Mouse (Mus musculus): Measurements from ENCODE around the gene Dhrs11.
A peak's percentile ranks its signal among the peaks of the same experiment; 100 is the strongest.

Gene Dhrs11

GRCm38 (mm10) chr11:84822487-84822886, 6.3 kb downstream of the Dhrs11 start:
- DNase-seq: no peak

- no peak for DNase-seq
These were observed 7.5 kb downstream of the Dhrs11 start for GRCm38 (mm10) chr11:84821131-84821770.

DNA sequence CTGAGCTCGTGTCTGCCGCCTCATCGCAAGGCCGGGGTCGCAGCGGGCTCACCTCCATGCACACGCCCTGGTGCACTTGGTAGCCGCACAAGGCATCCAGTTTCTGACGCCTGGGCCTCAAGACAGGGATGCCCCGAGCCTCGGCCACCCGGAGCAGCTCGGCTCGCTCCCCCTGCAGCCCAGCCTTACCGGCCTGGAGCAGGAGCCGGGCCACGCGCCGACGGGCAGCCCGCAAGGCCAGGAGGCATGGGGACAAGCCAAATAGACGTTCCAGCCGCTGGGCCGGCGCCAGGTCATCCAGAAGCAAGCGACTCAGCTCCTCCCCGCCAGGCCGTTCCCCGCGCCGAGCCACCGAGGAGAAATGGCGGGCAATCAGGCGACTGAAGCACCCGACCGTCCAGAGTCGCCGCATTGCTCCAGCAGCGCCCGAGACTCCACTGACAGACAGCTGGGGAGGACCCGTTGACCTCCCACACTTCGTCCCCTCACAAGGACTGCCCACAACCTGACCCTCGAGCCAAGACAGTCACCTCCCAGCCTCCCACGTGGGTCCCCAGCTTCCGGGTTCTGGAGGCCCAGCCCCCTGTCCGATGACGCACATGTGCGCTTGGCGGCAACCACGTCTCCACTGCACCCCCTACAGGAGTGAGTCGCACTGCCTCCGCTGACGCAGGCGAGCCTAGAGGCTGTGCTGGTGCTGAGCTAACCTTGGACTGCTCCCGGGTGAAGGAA, 9.7 kb downstream of the Dhrs11 start, which contains the start of gene Mrm1:
TSS of gene Mrm1 (minus strand) at position 555 of the 732 bp plus-strand sequence.
- DNase-seq: peak; percentile 93 to 95

DNA sequence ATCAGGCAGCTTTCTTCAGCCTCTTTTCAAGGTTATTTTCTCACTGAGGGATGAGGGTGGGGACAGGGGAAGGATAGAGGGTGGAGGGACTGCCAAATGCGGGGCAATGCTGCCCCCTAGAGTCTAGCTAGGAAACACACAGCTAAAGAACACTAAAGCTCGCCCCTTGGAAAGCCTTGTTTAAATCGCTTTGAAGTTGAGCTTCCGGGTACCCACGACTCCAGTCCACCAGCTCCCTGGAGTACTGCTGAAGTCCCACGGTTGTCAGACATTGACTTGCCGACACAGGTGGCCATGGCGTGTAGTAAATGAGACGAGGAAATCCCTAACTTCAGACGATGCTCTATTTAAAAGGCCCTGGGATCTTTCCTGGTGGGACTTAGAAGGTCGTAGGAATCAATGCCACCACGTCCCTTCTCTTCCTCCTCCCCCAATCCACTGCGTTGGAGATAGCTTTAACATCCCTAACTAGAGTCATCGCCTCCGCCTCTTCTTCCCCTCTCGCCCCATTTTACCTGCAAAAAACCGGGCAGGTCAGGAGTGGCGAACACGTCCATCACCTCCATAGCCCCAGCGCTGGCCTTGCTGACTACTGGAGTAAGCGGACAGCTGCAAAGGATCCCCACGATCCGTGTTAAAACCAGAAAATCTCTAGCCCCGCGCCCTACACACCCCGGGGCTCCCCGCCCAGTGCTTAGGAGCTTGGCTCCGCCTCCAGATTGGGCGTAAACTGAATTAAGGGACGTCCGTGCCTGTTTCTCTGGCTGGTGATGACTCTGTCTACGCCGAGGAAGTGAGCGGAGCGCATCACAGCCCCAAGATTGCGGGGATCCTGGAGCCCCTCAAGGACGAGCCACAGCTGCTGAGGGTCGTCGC, 10.5 kb downstream of the Dhrs11 start:
- DNase-seq: peak; percentile 73 to 75

DNA sequence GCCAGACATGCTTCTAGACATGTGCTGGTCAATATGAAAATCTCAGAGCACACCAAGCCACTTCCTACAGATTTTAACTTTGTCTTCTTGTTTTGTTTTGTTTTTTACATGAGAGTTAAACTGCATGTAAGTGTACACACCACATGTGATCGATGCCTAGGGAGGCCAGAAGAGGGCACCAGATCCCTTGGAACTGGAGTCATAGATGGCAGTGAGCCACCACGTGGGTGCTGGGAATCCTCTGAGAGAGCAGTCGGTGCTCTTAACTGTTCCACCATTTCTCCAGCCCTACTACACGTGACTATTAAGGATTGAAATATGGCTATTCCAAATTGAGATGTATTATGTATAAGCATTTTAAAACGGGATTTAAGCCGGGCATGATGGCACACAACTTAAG, 11.4 kb downstream of the Dhrs11 start:
- DNase-seq: no peak

- DNase-seq: peak; percentile 67 to 78
These were observed 14.9 kb downstream of the Dhrs11 start for GRCm38 (mm10) chr11:84813724-84814510.

GRCm38 (mm10) chr11:84804373-84804772, 24.4 kb downstream of the Dhrs11 start:
- no peak for DNase-seq

DNA sequence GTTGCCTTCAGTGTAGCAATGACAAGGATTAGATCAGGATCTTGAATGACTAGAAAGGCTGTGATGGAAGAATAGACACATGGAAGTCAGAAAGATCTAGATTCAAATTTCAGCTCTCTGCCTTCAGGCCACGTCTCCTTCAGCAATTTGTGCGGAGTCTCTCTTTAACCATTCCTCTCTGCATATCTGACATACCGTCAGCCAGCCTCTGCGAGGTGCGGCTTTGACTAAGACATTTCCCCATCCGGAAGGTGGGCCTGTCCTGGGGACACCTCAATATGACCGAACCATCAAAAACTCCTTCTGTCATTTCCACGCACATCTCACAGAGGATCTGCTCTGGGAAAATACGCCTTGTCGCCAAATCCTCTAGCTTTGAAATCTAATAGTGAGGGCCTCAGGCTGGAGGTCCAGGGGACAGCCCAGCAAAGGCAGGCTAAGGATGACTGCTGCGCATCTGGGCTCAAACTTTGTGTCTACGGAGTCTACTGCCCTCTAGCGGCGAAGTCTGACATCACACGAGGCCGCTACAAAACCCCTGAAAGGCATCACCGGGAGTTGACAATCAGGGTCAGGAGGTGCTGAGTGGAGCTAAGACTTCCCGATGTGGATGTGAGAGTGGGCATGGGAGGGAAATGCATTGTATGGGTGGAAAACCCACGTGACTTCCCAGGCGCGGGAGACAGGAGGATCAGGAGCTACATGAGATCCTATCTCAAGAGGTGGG, 31.0 kb downstream of the Dhrs11 start:
- peak; percentile 72 to 84 for DNase-seq

GRCm38 (mm10) chr11:84797026-84797425, 31.8 kb downstream of the Dhrs11 start:
- DNase-seq: no peak

DNA sequence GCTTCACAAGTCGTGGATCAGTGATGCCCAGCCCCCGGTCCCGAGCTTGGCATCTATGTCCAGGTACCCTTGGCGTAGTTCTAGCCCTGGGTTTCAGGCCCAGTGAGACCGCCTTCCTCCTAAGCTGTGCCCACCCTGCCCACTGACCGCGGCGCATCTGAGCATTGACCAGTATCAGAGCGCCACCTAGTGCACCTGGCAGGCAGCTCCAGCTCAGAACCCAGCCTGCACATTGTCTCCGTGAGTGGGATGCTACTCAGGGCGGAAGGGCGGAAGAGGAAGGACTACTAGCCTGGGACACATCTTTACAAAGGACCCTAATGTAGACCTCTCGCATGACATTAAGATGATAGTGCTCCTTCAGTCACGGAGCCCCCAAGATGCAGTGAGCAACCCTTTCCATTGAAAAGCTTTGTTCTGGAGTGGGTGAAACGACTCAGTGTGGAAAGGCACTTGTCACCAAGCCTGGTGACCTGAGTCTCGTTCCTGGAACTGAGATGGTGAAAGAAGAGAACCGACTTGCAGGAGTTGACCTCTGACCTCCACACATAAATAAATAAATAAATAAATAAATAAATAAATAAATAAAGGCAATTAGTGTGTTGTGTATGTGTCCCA, 34.2 kb downstream of the Dhrs11 start:
- peak; percentile 79 to 89 for DNase-seq

GRCm38 (mm10) chr11:84793545-84793944, 35.2 kb downstream of the Dhrs11 start:
- no peak for DNase-seq

DNA sequence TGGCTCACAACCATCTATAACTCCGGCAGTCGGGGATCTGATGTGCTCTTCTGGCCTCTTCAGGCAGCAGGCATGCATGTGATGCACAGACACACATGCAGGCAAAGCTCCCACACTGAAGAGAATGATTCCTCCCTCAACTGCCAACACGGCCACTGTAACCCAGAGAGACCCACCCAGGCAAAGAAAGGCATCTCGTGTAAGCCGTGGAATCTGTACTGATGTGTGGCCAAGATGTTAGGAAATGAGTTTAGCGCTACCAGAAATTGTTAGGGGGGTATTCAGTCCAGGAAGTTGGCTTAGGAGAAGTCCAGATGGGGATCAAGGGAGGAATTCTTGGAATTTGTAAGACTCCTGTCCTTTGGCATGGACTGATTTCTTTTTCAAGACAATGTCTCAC, 38.4 kb downstream of the Dhrs11 start:
- no peak for DNase-seq

DNA sequence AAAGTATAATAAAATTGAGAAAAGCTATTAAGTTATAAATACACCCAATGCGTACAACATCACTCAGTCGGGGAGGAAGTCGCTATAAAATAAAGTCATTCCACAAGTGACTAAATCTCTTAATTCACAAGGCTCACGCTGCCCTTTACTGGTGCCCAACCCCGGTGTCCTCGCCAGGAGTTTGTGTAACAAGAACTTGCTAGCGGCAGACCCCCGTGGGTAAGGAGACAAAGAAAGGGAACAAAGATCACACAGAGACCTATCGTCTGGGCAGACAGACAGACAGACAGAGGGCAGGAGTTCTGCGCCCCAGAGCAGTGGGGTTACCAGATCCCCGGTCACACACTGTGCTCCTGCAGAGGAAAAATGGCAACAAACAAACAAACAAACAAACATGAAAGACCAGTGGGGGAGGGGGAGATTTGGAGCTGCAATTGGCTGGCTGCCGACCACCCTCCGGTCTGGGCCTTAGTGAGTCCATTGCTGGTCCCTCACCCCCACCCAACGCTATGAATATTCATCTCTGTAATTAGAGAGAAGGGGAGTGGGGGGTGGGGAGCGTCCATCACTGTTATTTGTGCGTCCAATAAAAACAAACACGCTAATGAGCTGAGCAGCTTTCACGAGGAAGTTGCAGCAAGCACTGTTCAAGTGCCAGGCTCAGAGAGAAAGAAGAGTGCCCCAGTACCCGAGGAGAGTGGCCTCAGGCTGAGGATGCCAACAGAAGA, 48.5 kb downstream of the Dhrs11 start:
- DNase-seq: no peak

DNA sequence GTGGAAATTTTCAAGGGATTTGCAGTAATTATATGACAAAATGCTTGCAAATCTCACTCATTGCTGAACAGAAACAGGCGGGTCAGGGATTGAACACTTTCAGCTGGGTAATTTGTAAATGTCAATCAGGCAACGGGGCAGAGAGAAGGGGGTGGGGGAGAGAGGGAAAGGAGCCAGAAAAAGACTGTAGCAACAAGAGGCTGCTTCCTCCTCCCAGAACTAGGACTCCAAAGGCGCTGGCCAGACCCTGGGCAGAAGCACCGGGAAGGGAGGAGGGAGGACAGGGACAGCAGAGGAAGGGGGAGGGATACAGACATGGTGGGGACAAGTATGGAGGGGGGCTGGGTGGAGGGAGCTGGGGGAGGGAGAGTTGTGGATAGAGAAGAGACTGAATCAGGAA, 53.2 kb downstream of the Dhrs11 start:
- no peak for DNase-seq

DNA sequence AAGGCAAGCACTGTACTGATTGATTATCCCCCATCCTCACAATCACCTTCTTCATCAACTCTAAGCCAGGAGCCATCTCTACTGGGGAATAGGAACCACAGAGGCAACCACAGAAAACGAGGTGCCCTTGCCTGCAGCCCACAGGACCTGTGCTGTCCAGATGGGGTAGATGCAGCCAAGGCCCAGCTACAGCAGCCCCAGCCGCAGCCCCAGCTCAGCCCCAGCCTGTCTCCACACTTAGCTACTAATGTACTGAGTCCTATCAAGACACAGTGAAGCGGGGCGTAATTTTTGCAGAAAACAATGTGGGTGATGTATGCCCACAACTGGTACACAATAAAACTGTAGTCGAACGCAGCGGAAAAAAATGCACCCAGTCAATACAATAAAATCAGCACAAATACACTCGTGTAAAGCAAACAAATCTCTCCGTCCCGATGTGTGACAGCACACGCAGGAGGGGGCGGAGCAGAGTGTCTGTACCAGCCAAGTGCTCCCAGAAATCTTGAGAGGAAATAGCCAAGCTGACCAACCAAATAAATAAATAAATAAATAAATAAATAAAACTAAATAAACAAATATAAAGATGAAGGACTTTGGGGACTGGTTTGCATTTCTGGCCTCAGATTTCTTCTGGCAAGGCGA, 53.8 kb downstream of the Dhrs11 start:
- no peak for DNase-seq
